Mouse (Mus musculus) neural tube, embryonic 10.5 days (tissue): ENCODE results near the gene Rasgrf1.
"Not testable (repeated sequence)": the region's sequence is repeated elsewhere in the genome, so short reads cannot be mapped to it uniquely, and the experiment has no call there.

Experiments used
- DNase-seq: peaks from one replicate; pipeline ENCODE4 v3.0.0-alpha.2; 2017; ENCODE audit warnings: low spot score; ENCODE audit errors: extremely low spot score

The Rasgrf1 gene

GRCm38 (mm10) chr9:90036313-90036712 lies 126.6 kb downstream of the Rasgrf1 start:
- no peak for DNase-seq

DNA sequence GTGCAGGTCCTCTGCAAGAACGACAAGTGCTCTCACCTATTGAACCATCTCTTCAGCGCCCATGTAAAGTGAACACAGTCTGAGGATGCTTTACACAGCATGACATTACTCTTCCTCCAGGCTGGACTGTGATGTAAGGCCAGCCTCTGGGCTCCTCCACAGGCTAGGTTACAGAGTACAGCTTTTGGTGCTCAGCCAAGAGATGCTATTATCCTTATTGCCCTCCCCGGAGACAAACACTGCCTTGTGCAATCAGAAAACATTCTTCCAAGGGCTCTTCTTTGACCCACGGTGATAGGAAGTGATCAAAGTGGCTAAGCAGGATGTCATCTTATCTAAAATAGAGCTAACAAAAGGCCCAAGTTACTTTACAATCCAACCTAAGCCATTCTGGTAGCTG lies 128.8 kb downstream of the Rasgrf1 start:
- DNase-seq, result no peak

DNA sequence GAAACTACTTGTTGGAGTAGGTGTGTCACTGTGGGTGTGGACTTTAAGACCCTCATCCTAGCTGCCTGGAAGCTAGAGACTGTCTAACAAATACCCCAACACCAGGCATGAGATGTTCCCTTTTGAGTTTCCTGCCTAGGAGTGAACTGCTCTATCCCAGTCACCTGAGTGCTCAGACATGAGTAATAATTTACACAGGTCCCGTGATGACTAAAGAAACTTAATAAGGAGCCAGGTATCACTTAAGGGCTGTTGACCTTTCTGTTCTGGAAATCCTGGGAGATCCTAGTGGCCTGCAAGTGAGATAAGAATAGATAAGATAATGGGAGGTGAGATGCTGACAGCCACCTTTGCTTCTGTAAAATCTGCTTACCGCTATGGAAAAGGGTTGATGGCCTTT lies 131.2 kb downstream of the Rasgrf1 start:
- no peak for DNase-seq

- DNase-seq, result no peak
Observed at GRCm38 (mm10) chr9:90041556-90041955, 131.8 kb downstream of the Rasgrf1 start.

GRCm38 (mm10) chr9:90042906-90043305 lies 133.2 kb downstream of the Rasgrf1 start:
- not testable (repeated sequence) for DNase-seq

DNA sequence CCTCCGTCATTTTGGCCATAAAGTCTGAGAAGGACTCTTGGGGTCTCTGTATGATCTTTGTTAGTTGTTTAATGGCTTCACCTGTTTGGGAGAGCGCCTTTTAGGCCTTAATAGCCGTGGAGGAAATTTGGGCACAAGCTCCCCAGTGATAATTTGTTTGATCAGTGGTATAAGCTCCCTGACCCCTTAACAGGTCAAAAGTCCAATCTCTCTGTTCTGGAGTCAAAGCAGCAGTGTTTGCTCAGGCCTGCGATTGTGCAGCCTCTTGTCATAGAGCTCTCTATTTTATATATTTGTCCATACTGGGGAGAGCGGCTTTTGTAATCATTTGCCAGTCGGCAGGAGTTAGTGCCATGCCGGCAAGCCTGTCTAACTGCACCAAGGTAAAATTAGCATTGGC lies 135.5 kb downstream of the Rasgrf1 start:
- DNase-seq, result no peak

GRCm38 (mm10) chr9:90047937-90048627 lies 138.4 kb downstream of the Rasgrf1 start:
- no peak for DNase-seq

GRCm38 (mm10) chr9:90053852-90054251 lies 144.1 kb downstream of the Rasgrf1 start, which contains the start of gene Ctsh:
Ctsh (plus strand) TSS chr9:90054152.
- DNase-seq, result no peak

DNA sequence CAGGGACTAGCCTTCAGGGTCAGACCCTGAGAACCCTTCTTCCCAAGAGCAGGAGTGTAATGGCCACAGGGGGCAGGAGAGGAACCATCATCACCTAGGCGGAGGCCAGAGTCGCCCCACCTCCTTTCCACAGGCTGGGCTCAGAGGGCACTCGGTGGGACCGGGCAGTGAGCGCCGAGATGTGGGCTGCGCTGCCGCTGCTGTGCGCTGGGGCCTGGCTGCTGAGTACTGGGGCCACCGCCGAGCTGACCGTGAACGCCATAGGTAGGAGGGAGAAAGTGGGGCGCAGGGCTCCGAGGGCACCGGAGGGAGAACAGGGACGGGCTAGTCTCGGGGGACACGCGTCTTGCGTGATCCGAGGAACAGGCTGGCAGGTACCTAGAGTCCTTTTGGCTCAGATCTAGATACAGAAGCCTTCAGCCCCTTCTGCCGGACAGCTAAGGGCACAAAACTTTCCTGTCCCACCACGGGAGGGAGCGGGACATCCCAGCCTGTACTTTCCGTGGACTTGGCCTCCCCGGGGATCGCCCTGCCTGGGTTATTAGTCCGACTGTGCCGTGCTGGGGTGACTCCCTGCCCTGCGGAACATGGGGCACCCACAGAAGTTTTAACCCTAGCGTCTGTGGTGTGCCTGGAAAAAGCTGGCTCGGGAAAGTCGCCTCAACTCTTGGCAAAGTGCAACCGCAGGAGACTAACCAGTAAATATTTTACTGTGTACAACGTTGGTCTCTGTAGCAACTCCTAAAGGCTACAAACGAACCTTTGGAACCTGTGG lies 144.8 kb downstream of the Rasgrf1 start:
- peak; percentile 55 for DNase-seq

- DNase-seq, result no peak
Observed at GRCm38 (mm10) chr9:90055409-90055808, 145.7 kb downstream of the Rasgrf1 start.

GRCm38 (mm10) chr9:90055911-90056310 lies 146.2 kb downstream of the Rasgrf1 start:
- DNase-seq, result no peak

DNA sequence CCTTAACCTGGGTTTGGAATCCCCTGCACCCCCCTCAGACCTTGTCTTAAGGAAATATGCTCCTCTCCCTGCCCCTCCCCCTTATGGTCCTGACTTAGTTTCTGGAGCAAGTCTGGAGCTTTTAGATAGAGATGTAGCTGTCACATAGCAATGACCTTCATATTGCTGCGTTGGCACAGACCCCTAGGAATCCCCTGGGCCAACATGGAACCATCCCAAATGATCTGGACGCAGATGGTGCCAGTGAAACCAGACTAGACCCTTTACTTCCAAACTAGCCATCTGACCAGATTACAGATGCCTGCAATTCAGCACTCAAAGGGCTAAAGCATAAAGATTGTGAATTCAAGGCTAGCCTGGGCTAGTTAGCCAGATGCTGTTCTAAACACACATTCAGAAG lies 147.0 kb downstream of the Rasgrf1 start:
- DNase-seq, result no peak

DNA sequence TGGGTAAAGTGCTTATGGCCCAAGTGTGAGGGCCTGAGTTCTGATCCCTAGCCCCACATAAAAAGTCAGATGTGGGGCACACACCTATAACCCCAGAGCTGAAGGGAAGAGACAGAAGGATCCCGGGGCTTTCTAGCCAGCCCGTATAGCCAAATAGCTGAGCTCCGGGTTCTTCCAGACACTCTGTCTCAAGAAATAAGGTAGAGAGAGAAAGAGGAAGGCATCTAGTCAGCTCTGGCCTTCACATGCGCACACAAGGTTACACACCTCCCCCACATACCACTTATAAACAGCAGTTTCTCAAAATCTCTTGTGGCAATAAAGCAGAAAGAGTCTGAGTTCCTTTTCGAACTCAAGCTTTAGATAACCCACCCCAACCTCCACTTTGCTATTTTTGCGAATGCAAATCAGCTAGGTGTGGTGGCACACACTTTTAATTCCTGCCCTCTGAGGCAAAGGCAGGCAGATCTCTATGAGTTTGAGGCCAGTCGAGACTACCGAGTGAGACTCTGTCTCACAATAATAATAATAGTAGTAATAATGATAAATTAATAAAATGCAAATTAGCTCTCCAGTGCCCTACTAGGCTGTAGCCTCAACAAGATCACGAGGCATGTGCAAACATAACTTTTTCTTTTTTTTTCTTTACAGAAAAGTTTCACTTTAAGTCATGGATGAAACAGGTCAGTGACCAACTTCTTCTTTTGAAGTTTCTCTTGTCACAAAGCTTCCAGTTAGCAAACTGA lies 150.3 kb downstream of the Rasgrf1 start:
- no peak for DNase-seq

DNA sequence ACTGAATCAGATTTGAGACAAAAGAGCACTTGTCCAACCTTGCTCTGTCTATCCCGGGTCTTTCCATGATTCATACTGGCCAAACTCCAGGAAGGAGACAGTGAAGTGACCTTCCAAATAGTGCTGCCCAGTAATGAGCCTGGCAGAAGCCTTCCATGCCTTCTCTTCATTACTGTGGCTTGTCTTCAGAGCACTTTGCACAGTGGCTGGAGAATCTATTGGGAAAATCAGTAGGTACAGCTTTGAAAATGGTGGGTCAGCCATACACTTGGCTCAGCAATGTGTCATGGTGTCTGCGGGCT lies 150.8 kb downstream of the Rasgrf1 start:
- DNase-seq, result no peak

DNA sequence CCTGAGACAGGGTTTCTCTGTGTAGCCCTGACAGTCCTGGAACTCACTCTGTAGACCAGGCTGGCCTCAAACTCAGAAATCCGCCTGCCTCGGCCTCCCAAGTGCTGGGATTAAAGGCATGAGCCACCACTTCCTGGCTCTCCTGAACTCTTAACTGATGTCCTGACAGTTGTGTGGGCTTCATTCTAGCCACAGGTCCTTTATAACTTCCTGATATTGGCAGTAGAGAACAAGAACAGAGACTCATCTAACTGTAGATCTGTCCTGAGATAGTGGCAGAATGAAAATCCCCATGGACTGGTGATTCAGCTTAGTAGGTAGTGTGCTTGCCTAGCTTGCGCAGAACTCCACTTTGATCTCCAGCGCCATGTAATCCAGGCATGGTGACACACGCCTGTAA lies 151.2 kb downstream of the Rasgrf1 start:
- DNase-seq, result not testable (repeated sequence)

GRCm38 (mm10) chr9:90067341-90067740 lies 157.6 kb downstream of the Rasgrf1 start:
- DNase-seq, result no peak

DNA sequence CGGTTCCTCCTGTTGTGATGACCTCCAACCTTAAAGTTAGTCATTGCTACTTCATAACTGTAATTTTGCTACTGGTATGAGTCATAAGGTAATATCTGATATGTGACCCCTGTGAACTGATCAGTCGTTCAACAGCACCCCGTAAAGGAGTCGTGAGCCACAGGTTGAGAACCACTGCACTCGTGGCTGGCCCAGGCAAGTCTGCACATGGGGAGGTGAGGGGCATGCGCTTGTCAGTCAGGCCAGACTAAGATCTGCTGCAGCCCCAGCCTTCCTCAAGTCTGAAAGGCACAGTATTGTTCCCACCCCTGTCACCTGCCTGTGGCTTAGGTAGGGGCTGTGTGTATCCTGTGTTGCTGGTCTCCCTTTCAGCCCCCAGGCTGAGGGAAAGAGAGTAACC lies 159.1 kb downstream of the Rasgrf1 start:
- no peak for DNase-seq

DNA sequence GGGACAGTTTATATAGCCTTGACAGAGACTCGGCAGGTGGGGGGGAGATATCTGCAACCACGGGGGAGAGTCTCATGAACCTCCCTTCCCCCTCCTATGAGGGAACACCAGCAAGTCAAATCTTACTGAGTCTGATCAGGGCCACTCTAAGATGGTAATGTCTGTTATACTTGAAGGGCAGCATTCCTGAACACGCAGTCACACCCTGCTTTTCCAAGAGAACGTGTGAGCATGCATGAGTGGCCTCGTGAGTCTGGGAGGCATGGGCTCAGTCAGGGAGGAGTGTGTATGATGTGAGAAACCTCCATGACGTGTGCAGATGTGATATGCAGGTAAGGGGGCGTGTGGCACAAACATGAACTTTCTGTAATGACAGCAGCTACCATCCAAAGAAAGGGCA lies 159.8 kb downstream of the Rasgrf1 start:
- no peak for DNase-seq

GRCm38 (mm10) chr9:90070174-90070573 lies 160.5 kb downstream of the Rasgrf1 start:
- DNase-seq, result no peak

DNA sequence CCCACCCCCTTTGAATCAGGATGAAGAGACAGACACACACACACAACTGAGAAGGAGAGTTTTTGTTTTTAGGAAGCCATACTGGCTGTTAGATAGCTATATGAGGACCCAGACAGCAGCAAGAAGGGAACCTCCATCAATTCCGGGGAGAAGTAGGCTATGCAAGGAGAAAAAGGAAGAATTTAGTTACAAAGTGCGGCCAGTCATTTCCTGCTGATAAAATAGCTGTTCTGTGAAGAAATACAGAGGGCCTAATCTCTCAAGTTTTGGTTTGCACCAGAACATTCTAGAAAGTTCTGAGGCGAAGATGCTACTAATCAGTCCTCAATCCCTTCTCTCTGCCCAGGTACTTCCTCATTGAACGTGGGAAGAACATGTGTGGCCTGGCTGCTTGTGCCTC lies 165.6 kb downstream of the Rasgrf1 start:
- DNase-seq, result no peak

GRCm38 (mm10) chr9:90076131-90076530 lies 166.4 kb downstream of the Rasgrf1 start:
- DNase-seq, result no peak
